Mouse (Mus musculus) right cerebral cortex, postnatal 36 days (tissue): ENCODE data around the gene Oscp1.
"Not testable (repeated sequence)": the region's sequence is repeated elsewhere in the genome, so short reads cannot be mapped to it uniquely, and the experiment has no call there.

Source experiments
- DNase-seq, 2 experiments: peaks; one replicate each; pipeline ENCODE4 v3.0.0; 2022; ENCODE audit warnings: low spot score in 2 of 2, mixed read lengths in 1 of 2

Gene Oscp1

GRCm38 (mm10) chr4:126083021-126083420 lies 24.7 kb downstream of the Oscp1 start:
- DNase-seq, result no peak

GRCm38 (mm10) chr4:126084382-126084781 lies 26.0 kb downstream of the Oscp1 start:
- DNase-seq, result no peak

GRCm38 (mm10) chr4:126085996-126086576 lies 27.7 kb downstream of the Oscp1 start:
- DNase-seq, result peak; percentile 57 to 71

GRCm38 (mm10) chr4:126090101-126090847 lies 31.9 kb downstream of the Oscp1 start:
- DNase-seq, result no peak

GRCm38 (mm10) chr4:126090848-126091124 lies 32.4 kb downstream of the Oscp1 start:
- DNase-seq, result no peak

GRCm38 (mm10) chr4:126091873-126092272 lies 33.5 kb downstream of the Oscp1 start:
- no peak for DNase-seq

- DNase-seq, result not testable (repeated sequence)
Observed at GRCm38 (mm10) chr4:126095622-126096430, 37.5 kb downstream of the Oscp1 start.

GRCm38 (mm10) chr4:126096464-126097111 lies 38.2 kb downstream of the Oscp1 start, which contains the start of gene Lsm10:
Gene Lsm10, plus strand, starts transcription at chr4:126096623.
- peak; percentile 97 to 98 for DNase-seq

GRCm38 (mm10) chr4:126097711-126098253 lies 39.4 kb downstream of the Oscp1 start:
- DNase-seq, result no peak

- no peak for DNase-seq
Observed at GRCm38 (mm10) chr4:126099365-126099764, 41.0 kb downstream of the Oscp1 start.

- no peak for DNase-seq
Observed at GRCm38 (mm10) chr4:126100764-126101163, 42.4 kb downstream of the Oscp1 start.

GRCm38 (mm10) chr4:126102061-126102841 lies 43.9 kb downstream of the Oscp1 start:
- DNase-seq, result peak; percentile 40 to 43

GRCm38 (mm10) chr4:126103057-126103581 lies 44.8 kb downstream of the Oscp1 start:
- DNase-seq, result peak; percentile 79 to 86

GRCm38 (mm10) chr4:126103590-126104068 lies 45.3 kb downstream of the Oscp1 start, which contains the start of gene Stk40:
Gene Stk40, plus strand, starts transcription at chr4:126103957.
- peak; percentile 93 to 94 for DNase-seq

- peak in 1 of 2 experiments; percentile 18 for DNase-seq
Observed at GRCm38 (mm10) chr4:126104261-126105075, 46.1 kb downstream of the Oscp1 start.

- no peak for DNase-seq
Observed at GRCm38 (mm10) chr4:126105131-126105783, 46.9 kb downstream of the Oscp1 start.

- no peak for DNase-seq
Observed at GRCm38 (mm10) chr4:126108061-126108740, 49.8 kb downstream of the Oscp1 start.

- no peak for DNase-seq
Observed at GRCm38 (mm10) chr4:126109613-126110373, 51.4 kb downstream of the Oscp1 start.
